Mouse (Mus musculus) cerebellum, adult 2 months (tissue): ENCODE results near the gene 4930564D02Rik. TPM values are rescaled to one million over a fixed set of nuclear protein-coding genes. Genes with fewer than 3 reads are reported as not detected.

Experiments
- DNase-seq, 2 experiments: peaks; one replicate each; pipeline ENCODE4 v3.0.0; 2021
- H3K27ac ChIP-seq: fragments of 200-500 bp; 2 replicates; pipeline ENCODE4 v1.5.1; 2012; ENCODE audit warnings: low read length, control low read depth, inconsistent platforms; ENCODE audit not compliant: insufficient read depth
- H3K27me3 ChIP-seq: fragments of 200-500 bp; 2 replicates; pipeline ENCODE4 v1.6.1; 2012; ENCODE audit warnings: inconsistent platforms, mild to moderate bottlenecking, low read length, moderate library complexity; ENCODE audit not compliant: control insufficient read depth, insufficient read depth
- H3K4me1 ChIP-seq: fragments of 200-500 bp; 2 replicates; pipeline ENCODE4 v1.6.1; 2011; ENCODE audit warnings: low read length; ENCODE audit not compliant: control insufficient read depth, insufficient read depth
- H3K4me3 ChIP-seq: fragments of 200-500 bp; replicated peaks from 2 replicates; pipeline ENCODE3; 2011; ENCODE audit warnings: mild to moderate bottlenecking, low read depth, low read length, control low read depth; ENCODE audit not compliant: insufficient read depth
- CTCF ChIP-seq: fragments of 200-500 bp; IDR thresholded peaks from 2 replicates; pipeline ENCODE4 v1.5.1; 2011; ENCODE audit warnings: low read depth, mild to moderate bottlenecking, control low read depth, low read length, moderate library complexity, borderline replicate concordance; ENCODE audit not compliant: insufficient read depth
- POLR2A ChIP-seq: fragments of 200-500 bp; IDR thresholded peaks from 2 replicates; pipeline ENCODE4 v1.6.1; 2011; ENCODE audit warnings: low read length, control low read depth, borderline replicate concordance; ENCODE audit not compliant: insufficient read depth
- WGBS: fragments of 180-500 bp; shearing (Covaris S2); methylation state at CpG from one replicate; pipeline ENCODE4 v1.1.7; 2018; 5-methylcytosine and 5-hydroxymethylcytosine counted together
- polyA plus RNA-seq: library from polyadenylated mRNA; depleted of rRNA; stranded (reverse); fragments of >200 nt; gene quantifications from 2 replicates; pipeline ENCODE4 v1.2.3, GENCODE M21; 2012

4930564D02Rik gene
- polyA plus RNA-seq, 1 experiment = not detected

GRCm38 (mm10) chr3:105037240-105037770, 29.3 kb upstream of the 4930564D02Rik start:
- TF ChIP-seq POLR2A (no peak), CTCF (no peak)
- Histone ChIP-seq H3K4me1 (peaks cover 4% of the 10 kb centered on the region; the same call in 1 of the 2 replicates), H3K27ac (no peak overlapping the region), H3K4me3 (no peak overlapping the region), H3K27me3 (no peaks in the 10 kb centered on the region)
- WGBS = 91% methylated on average over 6 of the region's 6 CpGs
- DNase-seq = no peak

- H3K27me3 ChIP-seq = no peaks in the 10 kb centered on the region
- H3K4me1 ChIP-seq = peaks cover 4% of the 10 kb centered on the region; the same call in 1 of the 2 replicates
- no peak overlapping the region for H3K4me3 ChIP-seq
- WGBS = 30% methylated on average over 8 of the region's 8 CpGs
- no peak for DNase-seq
- no peak overlapping the region for H3K27ac ChIP-seq
- TF ChIP-seq POLR2A (no peak), CTCF (no peak)
Observed at GRCm38 (mm10) chr3:105040002-105040401, 26.6 kb upstream of the 4930564D02Rik start.

GRCm38 (mm10) chr3:105040983-105041625, 25.5 kb upstream of the 4930564D02Rik start:
- Histone ChIP-seq H3K4me3 (no peak overlapping the region), H3K27me3 (no peaks in the 10 kb centered on the region), H3K27ac (no peak overlapping the region), H3K4me1 (peaks cover 4% of the 10 kb centered on the region; the same call in 1 of the 2 replicates)
- WGBS = 92% methylated on average over 9 of the region's 9 CpGs
- TF ChIP-seq CTCF (no peak), POLR2A (no peak)
- no peak for DNase-seq

GRCm38 (mm10) chr3:105043746-105044145, 22.9 kb upstream of the 4930564D02Rik start:
- 95% methylated on average over 5 of the region's 5 CpGs for WGBS
- no peaks in the 10 kb centered on the region for H3K27me3 ChIP-seq
- no peak for TF ChIP-seq POLR2A
- peaks cover 4% of the 10 kb centered on the region; the same call in 1 of the 2 replicates for H3K4me1 ChIP-seq
- H3K27ac ChIP-seq = no peak overlapping the region
- no peak for DNase-seq
- no peak overlapping the region for H3K4me3 ChIP-seq

GRCm38 (mm10) chr3:105046870-105047269, 19.8 kb upstream of the 4930564D02Rik start:
- Histone ChIP-seq H3K27me3 (no peaks in the 10 kb centered on the region), H3K4me1 (peaks cover 3% of the 10 kb centered on the region; the same call in 1 of the 2 replicates), H3K4me3 (no peak overlapping the region), H3K27ac (no peak overlapping the region)
- no peak for DNase-seq
- no peak for TF ChIP-seq CTCF
- 78% methylated on average over 5 of the region's 5 CpGs for WGBS

- WGBS = 28% methylated on average over 8 of the region's 8 CpGs
- no peak overlapping the region for H3K27ac ChIP-seq
- DNase-seq = peak in 1 of 2 experiments; percentile 29
- TF ChIP-seq POLR2A (no peak), CTCF (no peak)
- no peaks in the 10 kb centered on the region for H3K27me3 ChIP-seq
- H3K4me1 ChIP-seq = peaks cover 3% of the 10 kb centered on the region; the same call in 1 of the 2 replicates
- no peak overlapping the region for H3K4me3 ChIP-seq
Observed at GRCm38 (mm10) chr3:105047616-105048015, 19.0 kb upstream of the 4930564D02Rik start.

- H3K27me3 ChIP-seq = no peaks in the 10 kb centered on the region
- H3K4me3 ChIP-seq = no peak overlapping the region
- TF ChIP-seq POLR2A (no peak), CTCF (no peak)
- no peak for DNase-seq
- H3K27ac ChIP-seq = no peak overlapping the region
- peaks cover 3% of the 10 kb centered on the region; the same call in 1 of the 2 replicates for H3K4me1 ChIP-seq
- WGBS = 91% methylated on average over 6 of the region's 6 CpGs
Observed at GRCm38 (mm10) chr3:105049848-105050247, 16.8 kb upstream of the 4930564D02Rik start.

- WGBS = 60% methylated on average over 2 of the region's 2 CpGs
- H3K27me3 ChIP-seq = no peaks in the 10 kb centered on the region
- no peak overlapping the region for H3K27ac ChIP-seq
- no peak for DNase-seq
- H3K4me1 ChIP-seq = peaks cover 3% of the 10 kb centered on the region; the same call in 1 of the 2 replicates
- no peak overlapping the region for H3K4me3 ChIP-seq
- TF ChIP-seq CTCF = no peak
- TF ChIP-seq POLR2A = no peak
Observed at GRCm38 (mm10) chr3:105051103-105051502, 15.5 kb upstream of the 4930564D02Rik start.
